Mouse (Mus musculus) heart, adult 2 months (tissue): ENCODE measurements around the gene Pou5f1. TPM values are rescaled to one million over a fixed set of nuclear protein-coding genes. Genes with fewer than 3 reads are reported as not detected.

Experiments used
- DNase-seq, 2 experiments: peaks; one replicate each; pipeline ENCODE4 v3.0.0; 2021
- H3K27ac ChIP-seq: fragments of 200-600 bp; 2 replicates; pipeline ENCODE4 v1.8.1; 2022
- H3K27me3 ChIP-seq: fragments of 200-500 bp; 2 replicates; pipeline ENCODE4 v1.6.1; 2012; ENCODE audit warnings: mild to moderate bottlenecking, low read length, inconsistent platforms, mixed read lengths; ENCODE audit not compliant: control insufficient read depth, insufficient read depth
- H3K36me3 ChIP-seq: fragments of 200-500 bp; 2 replicates; pipeline ENCODE4 v1.6.1; 2012; ENCODE audit warnings: low read length, inconsistent platforms; ENCODE audit not compliant: control insufficient read depth, insufficient read depth
- H3K4me1 ChIP-seq: fragments of 200-500 bp; 2 replicates; pipeline ENCODE4 v1.6.1; 2011; ENCODE audit warnings: low read length; ENCODE audit not compliant: control insufficient read depth, insufficient read depth
- H3K4me3 ChIP-seq: fragments of 200-600 bp; 2 replicates; pipeline ENCODE4 v1.8.1; 2022
- H3K79me2 ChIP-seq: fragments of 200-500 bp; replicated peaks from 2 replicates; pipeline ENCODE4 v1.6.1; 2012; ENCODE audit warnings: mild to moderate bottlenecking, inconsistent platforms, low read length, moderate library complexity, mixed read lengths; ENCODE audit not compliant: control insufficient read depth, insufficient read depth
- H3K9ac ChIP-seq: fragments of 200-500 bp; 2 replicates; pipeline ENCODE4 v1.6.1; 2012; ENCODE audit warnings: low read depth, mild to moderate bottlenecking, control low read depth, inconsistent platforms, low read length, mixed read lengths
- CTCF ChIP-seq: fragments of 200-600 bp; IDR thresholded peaks from 2 replicates; pipeline ENCODE4 v1.8.1; 2022; ENCODE audit warnings: antibody characterized with exemption, mild to moderate bottlenecking, moderate library complexity
- EP300 ChIP-seq: fragments of 200-500 bp; IDR thresholded peaks from 2 replicates; pipeline ENCODE4 v1.6.1; 2011; ENCODE audit warnings: low read depth, low read length, control low read depth; ENCODE audit not compliant: insufficient read depth
- POLR2A ChIP-seq: fragments of 200-500 bp; IDR thresholded peaks from 2 replicates; pipeline ENCODE4 v1.6.1; 2011; ENCODE audit warnings: mild to moderate bottlenecking, low read depth, low read length, control low read depth; ENCODE audit not compliant: insufficient read depth
- WGBS: fragments of 180-500 bp; shearing (Covaris S2); methylation state at CpG from one replicate; pipeline ENCODE4 v1.1.7; 2018; 5-methylcytosine and 5-hydroxymethylcytosine counted together
- intact Hi-C: fragments of 180-260 bp; cut with DNase I; formaldehyde crosslinking; loops from one replicate; pipeline ENCODE4 v1.15.1; 2025
- polyA plus RNA-seq: library from polyadenylated mRNA; depleted of rRNA; stranded (reverse); fragments of >200 nt; gene quantifications from 2 replicates; pipeline ENCODE4 v1.2.3, GENCODE M21; 2012
- total RNA-seq, 2 experiments: library from RNA; stranded (reverse); gene quantifications; 2 replicates each; pipeline ENCODE4 v1.2.3; 2021

Pou5f1 gene
- total and polyA plus RNA-seq, 3 experiments: not detected

GRCm38 (mm10) chr17:35550871-35551270 lies 45.1 kb downstream of the Pou5f1 start:
- DNase-seq: no peak
- Histone ChIP-seq H3K79me2 (no peaks in the 10 kb centered on the region), H3K9ac (no peak overlapping the region), H3K27me3 (no peaks in the 10 kb centered on the region), H3K4me3 (no peak overlapping the region), H3K4me1 (peaks cover 3% of the 10 kb centered on the region), H3K36me3 (no peaks in the 10 kb centered on the region), H3K27ac (no peak overlapping the region)
- intact Hi-C loops: no loop called here
- TF ChIP-seq EP300 (no peak), CTCF (no peak)
- WGBS: 49% methylated on average over 8 of the region's 8 CpGs

DNA sequence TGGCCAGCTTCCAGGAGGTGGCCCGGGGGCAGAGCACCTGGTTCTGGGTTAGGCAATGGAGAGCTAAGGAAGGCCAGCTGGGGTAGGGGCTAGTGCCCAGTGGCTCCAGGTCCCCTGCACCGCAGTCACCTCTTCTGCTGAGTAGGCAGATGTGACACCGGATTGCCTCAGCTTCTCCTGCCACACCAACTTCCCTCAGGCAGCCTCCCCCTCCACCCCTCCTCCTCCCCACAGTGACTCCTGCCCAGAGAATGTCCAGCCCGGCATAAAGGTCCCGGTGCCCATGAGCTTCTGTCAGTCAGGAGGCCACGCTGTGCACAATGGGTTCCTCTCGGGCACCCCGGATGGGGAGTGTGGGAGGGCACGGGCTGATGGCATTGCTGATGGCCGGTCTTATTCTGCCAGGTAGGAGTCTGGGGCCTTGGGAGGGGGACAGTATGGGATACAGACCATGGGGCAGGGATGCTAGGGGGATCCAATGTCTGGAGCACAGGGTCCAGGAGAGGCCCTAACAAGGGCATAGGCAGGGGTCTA lies 46.1 kb downstream of the Pou5f1 start, which contains the start of gene Cdsn:
Cdsn (plus strand) TSS at position 248 of the 534 bp plus-strand sequence.
- peaks cover 3% of the 10 kb centered on the region for H3K4me1 ChIP-seq
- TF ChIP-seq CTCF (no peak), EP300 (no peak), POLR2A (no peak)
- no peak within 1 kb of the TSS for H3K9ac ChIP-seq
- 77% methylated on average over 10 of the region's 10 CpGs for WGBS
- no peak within 1 kb of the TSS for H3K27ac ChIP-seq
- H3K79me2 ChIP-seq: no peaks in the 10 kb centered on the region
- no peak for DNase-seq
- H3K36me3 ChIP-seq: no peaks in the 10 kb centered on the region
- intact Hi-C loops: no loop called here
- no peak within 1 kb of the TSS for H3K4me3 ChIP-seq
- H3K27me3 ChIP-seq: no peaks in the 10 kb centered on the region

DNA sequence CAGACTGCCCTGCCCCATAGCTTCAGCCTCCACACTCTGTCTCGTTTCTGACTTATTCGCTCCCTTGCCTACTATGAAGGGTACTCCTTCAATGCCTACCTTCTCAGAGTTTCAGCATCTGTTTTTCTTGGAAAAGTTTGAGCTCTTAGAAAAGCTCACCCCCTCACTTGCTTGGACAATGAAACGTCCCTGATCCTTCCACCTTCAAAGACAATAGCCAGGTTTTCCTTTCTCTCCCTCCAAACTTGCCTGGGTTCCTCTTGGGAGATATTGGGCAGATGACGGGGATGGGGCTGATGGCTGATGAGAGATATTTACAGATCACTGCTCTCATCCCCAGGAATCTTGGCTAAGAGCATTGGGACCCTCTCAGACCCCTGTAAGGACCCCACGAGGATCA lies 48.5 kb downstream of the Pou5f1 start:
- no peak overlapping the region for H3K4me3 ChIP-seq
- WGBS: 85% methylated on average over 5 of the region's 5 CpGs
- TF ChIP-seq EP300: no peak
- TF ChIP-seq POLR2A: no peak
- no peak for TF ChIP-seq CTCF

GRCm38 (mm10) chr17:35554761-35555397 lies 49.1 kb downstream of the Pou5f1 start:
- no peaks in the 10 kb centered on the region for H3K27me3 ChIP-seq
- H3K9ac ChIP-seq: no peak overlapping the region
- H3K4me1 ChIP-seq: no peaks in the 10 kb centered on the region
- no peak overlapping the region for H3K4me3 ChIP-seq
- no peaks in the 10 kb centered on the region for H3K79me2 ChIP-seq
- no peak for DNase-seq
- no peak overlapping the region for H3K27ac ChIP-seq
- 89% methylated on average over 18 of the region's 18 CpGs for WGBS
- intact Hi-C loops: no loop called here
- no peaks in the 10 kb centered on the region for H3K36me3 ChIP-seq
- TF ChIP-seq CTCF (no peak), POLR2A (no peak), EP300 (no peak)

More for the DNA sequence above, 48.5 kb downstream of the Pou5f1 start:
- Histone ChIP-seq H3K27me3 (no peaks in the 10 kb centered on the region), H3K27ac (no peak overlapping the region), H3K9ac (no peak overlapping the region), H3K4me1 (no peaks in the 10 kb centered on the region), H3K36me3 (no peaks in the 10 kb centered on the region), H3K79me2 (no peaks in the 10 kb centered on the region)
- DNase-seq: no peak
- intact Hi-C loops: no loop called here

DNA sequence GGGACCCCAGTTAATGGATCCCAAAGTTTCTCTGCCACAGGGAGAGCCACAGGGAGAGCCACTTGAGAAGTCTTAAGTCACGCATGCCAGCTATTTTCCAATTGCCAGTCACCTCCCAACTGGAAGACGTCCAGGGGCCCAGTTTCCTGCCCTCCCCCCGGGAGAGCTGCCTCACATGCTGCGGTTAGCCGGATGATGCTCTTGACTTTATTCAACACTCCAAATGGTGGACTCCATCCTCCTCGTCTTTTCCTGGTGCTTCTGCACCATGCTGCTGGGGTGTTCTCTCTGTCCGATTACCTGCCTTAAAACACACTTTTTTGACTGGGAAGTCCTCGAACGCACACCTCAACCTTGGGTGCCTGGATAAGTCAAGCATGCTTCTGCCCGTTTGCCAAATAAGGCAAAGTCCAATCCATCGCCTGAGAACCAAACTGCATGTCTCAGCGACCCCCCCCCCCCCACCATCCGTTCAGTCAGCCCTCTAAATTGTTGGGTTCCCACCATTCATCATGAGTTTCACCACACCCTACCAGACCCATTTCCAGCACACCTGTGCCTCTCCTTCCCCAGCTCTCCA lies 50.5 kb downstream of the Pou5f1 start:
- no peak for TF ChIP-seq POLR2A
- no peak for TF ChIP-seq CTCF
- no peak for TF ChIP-seq EP300
- no peaks in the 10 kb centered on the region for H3K27me3 ChIP-seq
- no peaks in the 10 kb centered on the region for H3K36me3 ChIP-seq
- H3K27ac ChIP-seq: no peak overlapping the region
- no peak for DNase-seq
- no peaks in the 10 kb centered on the region for H3K4me1 ChIP-seq
- no peak overlapping the region for H3K9ac ChIP-seq
- intact Hi-C loops: no loop called here
- H3K79me2 ChIP-seq: no peaks in the 10 kb centered on the region
- 81% methylated on average over 13 of the region's 13 CpGs for WGBS
- no peak overlapping the region for H3K4me3 ChIP-seq

DNA sequence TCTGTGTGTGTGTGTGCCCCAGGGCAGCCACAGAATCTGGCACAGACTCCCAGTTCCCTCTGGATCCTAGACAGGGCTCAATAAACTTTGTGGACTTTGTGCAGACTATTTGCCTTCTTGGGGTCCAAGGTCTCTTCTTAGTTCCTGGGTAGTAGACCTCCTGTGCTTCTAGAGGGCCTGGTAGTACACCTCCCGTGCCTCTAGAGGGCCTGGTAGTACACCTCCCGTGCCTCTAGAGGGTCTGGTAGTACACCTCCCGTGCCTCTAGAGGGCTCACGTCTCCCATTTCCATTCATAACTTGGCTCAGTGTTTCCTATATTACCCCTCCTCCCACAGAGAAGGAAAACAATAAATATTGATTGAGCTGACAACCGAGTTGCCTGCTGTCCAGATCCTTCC lies 51.0 kb downstream of the Pou5f1 start:
- TF ChIP-seq POLR2A (no peak), EP300 (no peak), CTCF (peak; percentile 68)
- no peak for DNase-seq
- Histone ChIP-seq H3K36me3 (no peaks in the 10 kb centered on the region), H3K4me1 (no peaks in the 10 kb centered on the region), H3K4me3 (no peak overlapping the region), H3K9ac (no peak overlapping the region), H3K27ac (no peak overlapping the region), H3K27me3 (no peaks in the 10 kb centered on the region), H3K79me2 (no peaks in the 10 kb centered on the region)
- intact Hi-C loops: no loop called here
- 34% methylated on average over 5 of the region's 5 CpGs for WGBS
